Mouse (Mus musculus) megakaryocyte, embryonic 14.5 days (primary cell): ENCODE measurements at regions not wholly inside any gene's neighbourhood (a gene's known extent, or its start where the extent isn't known, plus 50 kb on each side); places are given as distances from the start of the nearest gene placed in this dataset.

Source experiments
- FLI1 ChIP-seq: IDR thresholded peaks from 2 replicates; pipeline ENCODE4 v1.6.1; 2012; ENCODE audit warnings: low read length, inconsistent platforms, mixed read lengths
- GATA1 ChIP-seq: IDR thresholded peaks from 3 replicates; pipeline ENCODE4 v1.6.1; 2012; ENCODE audit warnings: mixed read lengths, low read length, inconsistent platforms, borderline replicate concordance

DNA sequence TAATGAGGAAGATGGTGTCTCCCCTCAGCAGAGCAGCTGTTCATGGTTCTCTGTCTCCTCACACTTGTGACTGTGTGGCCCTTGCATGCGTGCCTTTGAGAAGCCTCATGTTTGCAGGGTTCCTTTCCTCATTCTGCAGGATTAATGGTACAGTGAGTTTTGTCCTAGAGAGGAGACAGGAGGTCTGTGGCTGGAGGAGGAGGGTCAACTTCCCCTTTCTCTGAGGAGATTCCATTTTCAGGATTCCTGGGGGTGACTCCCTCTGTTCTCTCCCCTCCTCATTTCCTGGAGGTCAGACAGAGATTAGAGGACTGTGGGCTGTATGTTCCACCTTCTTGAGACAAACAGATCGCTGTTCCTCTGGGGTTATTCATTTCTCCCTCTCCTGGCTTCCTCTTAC, 77.6 kb upstream of the Slc28a3 start:
- no peak for TF ChIP-seq GATA1
- no peak for TF ChIP-seq FLI1
